Mouse (Mus musculus): ENCODE measurements around the gene Acot1.
"Not testable (repeated sequence)": the region's sequence is repeated elsewhere in the genome, so short reads cannot be mapped to it uniquely, and the experiment has no call there.

GRCm38 (mm10) chr12:84029043-84029442 is 19.8 kb downstream of the Acot1 start:
- not testable (repeated sequence) for TF ChIP-seq GATA1, TAL1 (IDR thresholded peaks at IDR 0.05; ENCODE audit: low read length)
